Mouse (Mus musculus) layer of hippocampus, adult 18-20 months (tissue): ENCODE data around the gene Prdm8. TPM values are rescaled to one million over a fixed set of nuclear protein-coding genes. Genes with fewer than 3 reads are reported as not detected.

Experiments
- total RNA-seq, 2 experiments: library from RNA; stranded (reverse); gene quantifications; 2 replicates each; pipeline ENCODE4 v1.2.3; 2021

Prdm8 gene
- total RNA-seq, 2 experiments from 2014 or later: 82.2 to 92.5 TPM

Other genes with a start within 250 kb of the Prdm8 start
- gene Antxr2, start 136.2 kb upstream of the Prdm8 start, total RNA-seq: 1 to 10 TPM; 1.6 to 1.7 TPM
- gene Fgf5, start 87.0 kb downstream of the Prdm8 start, total RNA-seq: 1 to 10 TPM; 3.8 to 4.8 TPM
- under 1 TPM; 0.41 to 0.89 TPM for gene Cfap299, start 162.1 kb downstream of the Prdm8 start, total RNA-seq